Mouse (Mus musculus) fibroblast of lung, adult 2 months (primary cell): ENCODE measurements around the gene Dlg2.

Experiments used
- DNase-seq: peaks from one replicate; pipeline ENCODE4 v3.0.0-alpha.2; 2011; ENCODE audit warnings: low read depth

Dlg2 gene

DNA sequence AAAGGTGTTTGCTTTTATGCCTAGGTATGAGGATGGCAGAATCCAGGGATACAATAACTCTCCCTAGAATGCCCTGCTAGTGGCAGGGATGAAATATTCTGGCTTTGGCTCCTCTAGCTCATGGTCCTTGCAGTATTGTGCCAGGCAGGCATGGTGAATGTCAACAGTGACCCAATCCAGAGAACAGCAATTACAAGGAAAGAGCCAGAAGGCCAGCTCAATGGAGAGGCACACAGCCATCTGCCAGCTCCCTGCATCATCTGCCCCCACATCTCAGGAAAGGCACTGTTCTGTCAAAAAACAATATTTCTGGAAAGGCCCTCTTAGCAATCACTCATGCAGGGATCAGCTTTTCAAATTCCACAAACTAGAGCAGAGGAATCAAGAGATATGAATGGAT, 1984.1 kb downstream of the Dlg2 start:
- no peak for DNase-seq

DNA sequence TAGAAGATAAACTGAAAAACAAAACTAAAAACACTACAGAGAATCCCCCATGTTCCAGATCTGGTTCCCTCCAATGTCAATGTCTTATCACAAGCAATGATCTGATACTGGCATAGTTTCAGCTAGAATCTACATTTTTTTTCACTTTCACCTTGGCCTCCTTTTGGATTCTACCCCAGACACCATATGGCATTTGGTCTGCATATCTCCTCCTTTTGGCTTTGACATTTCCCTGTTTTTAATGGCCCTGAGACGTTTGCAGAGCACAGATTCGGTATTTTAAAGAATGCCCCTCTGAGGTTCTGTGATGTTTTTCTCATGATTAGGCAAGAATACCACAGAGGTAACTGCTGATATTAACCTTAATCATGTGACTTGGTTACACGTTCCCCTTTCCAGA, 1984.8 kb downstream of the Dlg2 start:
- DNase-seq, result no peak

DNA sequence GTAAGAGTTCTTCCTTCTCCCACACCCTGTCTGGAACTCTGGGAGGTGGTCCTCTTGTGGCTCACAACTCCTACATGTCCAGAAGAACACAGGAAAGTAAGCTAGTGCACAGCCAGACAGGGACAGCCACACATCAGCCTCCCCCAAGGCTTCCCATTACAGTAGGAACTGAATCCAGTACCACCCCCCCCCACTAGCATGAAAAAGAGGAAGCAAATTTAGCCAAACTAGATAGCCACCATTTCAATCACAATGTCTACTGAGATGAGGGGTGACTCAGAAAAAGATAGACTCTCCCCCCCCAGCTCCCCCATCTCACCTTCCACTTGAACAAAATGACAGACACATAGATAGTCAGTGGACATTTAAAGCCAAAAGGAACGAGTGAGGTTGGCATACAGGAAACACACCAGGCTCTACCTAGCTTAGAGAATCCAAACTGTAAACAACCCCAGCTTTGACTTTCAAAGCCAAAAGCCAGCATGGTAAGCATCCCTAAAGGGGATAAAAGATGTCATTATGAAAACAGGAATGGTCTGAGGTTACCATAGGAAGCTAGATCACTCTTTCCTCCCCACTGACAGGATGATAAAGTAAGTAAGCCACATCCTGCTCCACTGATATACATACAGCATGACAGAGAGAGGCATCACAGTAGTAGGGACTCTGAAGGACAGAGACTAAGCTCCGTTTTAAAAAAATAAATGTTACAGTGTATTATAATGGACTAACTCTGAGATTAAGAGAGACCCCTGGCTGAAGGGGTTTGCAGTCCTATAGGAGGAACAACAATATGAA, 1986.8 kb downstream of the Dlg2 start:
- DNase-seq, result no peak

DNA sequence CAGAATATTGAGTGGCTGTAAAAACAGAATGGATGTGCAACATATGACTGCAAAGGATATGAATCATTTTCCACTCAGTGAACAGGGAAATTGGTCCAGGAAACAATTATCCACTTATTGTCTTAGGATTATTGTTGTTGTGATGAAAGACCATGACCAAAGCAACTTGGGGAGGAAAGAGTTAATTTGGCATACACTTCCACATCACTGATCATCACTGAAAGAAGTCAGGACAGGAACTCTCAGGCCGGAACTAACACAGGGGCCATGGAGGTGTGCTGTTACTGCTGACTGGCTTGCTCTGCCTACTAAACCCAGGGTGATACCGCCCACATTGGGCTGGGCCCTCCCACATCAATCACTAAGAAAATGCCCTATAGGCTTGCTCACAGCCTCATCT, 1987.8 kb downstream of the Dlg2 start:
- no peak for DNase-seq

DNA sequence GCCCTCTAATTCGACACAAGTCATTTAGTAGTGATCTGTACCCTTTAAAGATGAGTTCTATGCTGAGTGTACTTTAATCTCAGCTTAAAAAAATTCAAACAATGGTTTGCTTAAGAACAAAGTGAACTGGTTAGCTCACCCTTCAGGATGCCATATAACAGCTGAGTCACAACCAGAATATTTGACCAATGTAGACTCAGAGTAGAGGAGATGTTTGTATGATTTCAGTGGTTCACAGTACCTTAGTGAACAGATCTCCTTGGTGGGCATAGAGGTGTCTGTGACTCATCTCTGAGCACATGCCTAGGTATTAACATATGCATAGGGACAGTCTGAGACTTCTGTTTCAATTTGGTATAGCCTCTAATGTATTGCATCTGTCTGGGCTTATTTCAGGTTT, 2002.7 kb downstream of the Dlg2 start:
- DNase-seq, result no peak

DNA sequence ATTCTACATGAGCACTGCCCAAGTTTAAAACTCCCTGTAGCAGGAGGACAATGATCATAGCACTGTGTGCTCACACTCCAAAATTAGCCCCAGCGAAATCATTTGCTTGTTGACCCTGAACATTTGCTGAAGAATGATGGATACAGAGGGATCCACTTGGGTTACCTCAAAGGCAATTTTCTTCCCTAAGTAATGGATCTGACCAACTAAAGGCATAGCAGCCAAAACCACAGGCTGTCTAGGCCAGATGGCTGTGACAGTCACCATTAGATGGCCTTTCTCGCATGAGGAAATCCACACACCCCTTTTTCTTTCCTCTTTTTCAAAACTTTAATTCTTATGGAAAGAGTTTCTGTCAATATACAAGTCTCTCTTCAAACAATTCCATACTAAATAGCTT, 2003.3 kb downstream of the Dlg2 start:
- no peak for DNase-seq

DNA sequence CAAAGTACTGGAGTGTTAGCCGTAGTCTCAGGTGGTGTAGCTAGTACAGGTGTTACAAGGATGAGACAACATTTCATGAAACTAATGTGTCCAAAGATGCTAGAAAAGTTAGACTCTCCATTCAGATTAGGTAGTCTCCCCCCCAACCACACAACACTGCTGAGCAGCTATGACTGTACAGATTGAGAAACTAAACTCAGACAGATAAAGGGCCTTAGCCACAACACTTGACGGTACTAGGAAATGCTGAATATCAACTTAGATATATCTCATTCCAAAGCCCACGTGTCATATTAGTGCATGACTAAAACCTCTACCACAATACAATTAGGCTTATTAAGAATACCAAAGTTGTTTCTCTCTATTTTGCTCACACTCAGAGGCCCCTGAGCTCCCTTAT, 2006.9 kb downstream of the Dlg2 start:
- DNase-seq, result no peak

DNA sequence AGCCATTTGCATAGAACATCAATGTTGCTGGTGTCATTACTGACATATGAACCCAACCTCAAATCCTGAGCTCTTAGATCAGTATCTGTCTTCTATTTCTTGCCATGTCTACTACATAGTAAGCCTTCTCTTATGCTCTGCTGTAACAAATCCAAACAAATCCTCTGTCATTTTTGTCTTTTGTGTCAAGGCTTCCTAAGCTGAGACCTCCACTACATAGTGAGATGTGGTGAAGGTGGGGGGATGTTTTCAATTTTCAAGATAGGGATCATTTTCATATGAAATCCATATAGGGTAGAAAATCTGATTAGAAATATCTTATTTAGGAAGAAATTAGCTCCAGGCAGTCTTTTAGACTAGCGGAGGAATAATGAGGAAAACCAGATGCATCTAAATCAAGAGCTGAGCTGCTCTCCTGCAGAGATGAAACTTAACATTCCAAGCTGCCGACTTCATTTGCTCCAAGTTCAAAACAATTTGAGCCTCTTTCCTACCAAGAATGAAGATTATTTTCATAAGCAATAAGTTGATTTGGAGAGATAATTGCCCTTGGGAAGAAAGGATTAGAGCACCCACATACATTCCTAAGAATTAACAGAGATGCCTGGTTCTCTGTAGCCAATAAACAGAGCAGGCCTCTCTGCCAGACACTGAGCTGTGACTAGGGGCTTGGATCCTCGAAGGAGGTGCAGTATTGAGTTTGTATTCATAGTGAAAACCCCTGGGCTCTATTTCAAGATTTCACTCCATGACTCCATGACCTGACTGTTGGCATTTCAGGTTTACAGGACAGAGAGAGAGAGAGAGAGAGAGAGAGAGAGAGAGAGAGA, 2009.6 kb downstream of the Dlg2 start:
- DNase-seq, result no peak

DNA sequence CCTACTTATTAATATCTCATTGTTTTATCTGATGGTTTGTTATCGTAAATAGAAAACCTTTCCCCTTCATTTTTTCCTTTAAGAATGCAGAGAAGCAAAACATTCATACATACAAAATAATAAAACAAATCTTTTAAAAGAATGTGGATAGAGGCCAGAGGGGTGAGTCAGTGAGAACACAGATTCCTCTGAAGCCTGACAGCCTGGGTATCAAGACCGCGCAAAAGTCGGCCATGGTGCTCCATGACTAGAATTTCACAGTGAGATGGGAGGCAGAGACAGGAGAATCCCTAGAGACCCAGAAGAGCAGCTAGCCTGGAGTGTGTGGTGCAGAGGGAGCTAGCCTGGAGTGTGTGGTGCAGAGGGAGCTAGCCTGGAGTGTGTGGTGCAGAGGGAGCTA, 2010.4 kb downstream of the Dlg2 start:
- peak; percentile 31 for DNase-seq

DNA sequence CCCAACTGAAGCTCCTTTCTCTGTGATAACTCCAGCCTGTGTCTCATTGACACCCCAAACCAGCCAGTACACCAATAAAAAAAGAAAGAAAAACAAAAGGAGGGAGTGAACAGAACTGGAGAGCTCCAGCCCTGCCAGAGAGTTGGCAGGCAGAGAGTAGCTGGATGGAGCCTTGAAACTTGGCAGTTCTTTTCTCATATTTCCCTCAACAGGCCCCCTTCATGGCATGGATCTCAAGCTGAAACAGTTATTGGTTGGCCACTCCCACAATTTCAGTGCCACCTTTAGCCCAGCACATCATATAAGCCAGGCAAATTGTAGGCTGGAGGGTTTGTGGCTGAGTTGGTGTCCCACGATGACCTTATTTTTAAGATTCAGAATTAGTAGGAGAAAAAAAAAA, 2015.8 kb downstream of the Dlg2 start:
- peak; percentile 34 for DNase-seq

DNA sequence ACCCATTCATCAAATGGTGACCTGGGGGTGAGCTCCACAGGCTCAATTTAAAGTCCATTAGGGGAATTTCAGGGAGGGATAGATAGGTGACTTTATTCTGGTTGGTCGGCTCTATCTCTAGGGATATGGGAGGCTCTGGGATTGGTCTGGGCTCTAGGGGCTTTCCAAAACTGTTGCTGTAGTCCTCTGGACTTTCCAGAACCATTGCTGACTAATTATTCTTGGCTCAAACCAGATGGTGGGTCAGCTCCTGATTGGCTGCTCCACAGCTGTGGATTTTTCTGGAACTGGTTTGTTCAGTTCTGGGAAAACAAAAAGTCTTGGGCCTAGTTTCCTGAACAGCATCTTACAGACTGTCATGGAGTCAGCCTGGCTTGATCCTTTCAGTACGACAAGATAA, 2017.0 kb downstream of the Dlg2 start:
- peak; percentile 57 for DNase-seq
